Mouse (Mus musculus) testis, adult 2 months (tissue): ENCODE measurements around the gene Pla2g2d.

Experiments
- CTCF ChIP-seq: fragments of 200-500 bp; IDR thresholded peaks from 2 replicates; pipeline ENCODE4 v1.5.1; 2012; ENCODE audit warnings: low read depth, mild to moderate bottlenecking, inconsistent platforms, low read length, moderate library complexity; ENCODE audit not compliant: control insufficient read depth, insufficient read depth, insufficient replicate concordance
- POLR2A ChIP-seq: fragments of 200-500 bp; IDR thresholded peaks from 2 replicates; pipeline ENCODE4 v1.6.1; 2012; ENCODE audit warnings: low read depth, mild to moderate bottlenecking, inconsistent platforms, low read length, moderate library complexity; ENCODE audit not compliant: control insufficient read depth

DNA sequence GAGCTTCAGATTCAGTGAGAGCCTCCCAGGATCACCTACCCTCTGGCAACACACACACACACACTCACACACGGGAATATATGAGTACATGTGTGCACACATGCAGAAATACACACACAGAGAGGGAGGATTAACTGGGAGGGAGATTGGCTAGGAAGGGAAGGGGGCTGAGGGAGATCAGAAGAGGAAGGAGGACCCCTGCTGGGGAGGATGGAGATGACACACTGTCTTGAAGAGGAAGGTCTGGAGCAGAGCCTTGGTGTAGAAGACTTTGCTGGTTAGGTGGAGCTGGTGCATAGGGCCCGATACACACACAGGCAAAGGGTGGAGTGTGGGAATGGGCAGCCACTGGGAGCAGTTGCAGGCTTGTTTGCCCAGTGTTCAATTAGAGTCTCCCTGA is 17.7 kb downstream of the Pla2g2d start:
- TF ChIP-seq CTCF: peak; percentile 35; the same call in 1 of the 2 replicates
- no peak for TF ChIP-seq POLR2A
